Mouse (Mus musculus): ENCODE measurements around the gene Vdac1.

Vdac1 gene

DNA sequence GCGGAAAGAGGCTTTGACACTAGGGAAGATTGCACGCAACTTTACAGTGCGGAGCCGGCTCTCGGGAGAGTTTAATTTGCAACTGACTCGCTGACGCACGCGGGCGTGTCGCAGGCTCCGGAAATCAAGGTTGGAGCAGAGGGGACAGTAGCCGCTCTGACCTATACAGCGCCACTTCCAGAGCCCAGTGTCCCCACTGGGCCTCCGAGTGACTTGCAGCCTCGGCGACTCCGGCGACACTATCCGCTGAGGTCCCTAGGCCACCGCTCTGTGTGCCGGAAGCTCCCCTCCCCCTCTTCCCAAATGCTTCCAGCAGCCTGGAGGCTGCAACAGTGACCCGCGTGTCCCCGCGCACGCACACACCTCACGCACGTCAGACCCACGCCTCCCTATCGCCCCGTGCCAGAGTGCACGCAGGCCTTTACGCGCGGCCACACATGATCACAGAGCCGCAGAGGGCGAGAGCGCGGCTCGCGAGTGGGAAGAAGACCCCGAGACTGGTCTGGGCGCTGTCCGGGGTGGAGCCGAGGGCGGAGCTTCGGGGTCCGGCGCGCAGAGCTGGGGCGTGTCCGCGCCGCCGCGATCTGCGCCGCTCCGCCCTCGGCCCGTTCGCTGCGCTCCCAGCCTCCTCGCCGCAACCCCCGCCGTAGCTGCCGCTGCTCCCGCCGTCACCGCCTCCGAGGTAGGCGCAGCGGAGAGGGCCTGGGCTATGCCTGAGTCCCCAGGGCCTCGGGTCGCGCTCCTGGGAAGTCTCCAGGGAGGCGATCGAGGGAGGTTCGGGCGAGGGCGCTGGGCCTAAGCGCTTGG, at the start of gene Vdac1:
TSS of gene Vdac1 (plus strand) at position 390 of the 807 bp plus-strand sequence.
- in situ Hi-C loops (cut with MboI; ENCODE audit: low pct_unique_long_range_greater_than_20kb in 1 of 2, low sequenced_read_pairs in 2 of 2, unreplicated experiment in 1 of 2) = no loop called here

- in situ Hi-C loops (cut with MboI; ENCODE audit: low pct_unique_long_range_greater_than_20kb in 1 of 2, low sequenced_read_pairs in 2 of 2, unreplicated experiment in 1 of 2) = no loop called here
Measured at GRCm38 (mm10) chr11:52314102-52314793, 46.4 kb upstream of the Vdac1 start.

DNA sequence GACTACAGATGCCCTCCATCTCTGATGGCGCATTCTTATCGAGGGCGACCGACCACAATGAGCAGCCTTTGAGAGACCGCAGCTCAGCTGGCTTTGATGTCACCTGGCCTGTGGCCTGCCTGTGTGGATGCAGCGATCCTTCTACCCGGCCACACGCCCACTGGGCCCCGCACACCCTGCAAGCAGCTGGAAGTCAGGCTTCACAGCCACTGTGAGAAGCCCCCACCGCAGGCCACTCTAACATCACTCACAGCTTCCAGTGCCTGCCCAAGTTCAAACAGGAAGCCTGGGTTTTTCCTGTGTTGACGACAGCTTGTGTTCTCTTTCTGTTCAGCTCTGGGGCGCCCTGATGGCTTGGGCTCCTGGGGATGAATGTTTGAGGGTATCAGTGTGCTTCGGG, 42.2 kb upstream of the Vdac1 start:
- in situ Hi-C loops (cut with MboI; ENCODE audit: low pct_unique_long_range_greater_than_20kb in 1 of 2, low sequenced_read_pairs in 2 of 2, unreplicated experiment in 1 of 2) = no loop called here

DNA sequence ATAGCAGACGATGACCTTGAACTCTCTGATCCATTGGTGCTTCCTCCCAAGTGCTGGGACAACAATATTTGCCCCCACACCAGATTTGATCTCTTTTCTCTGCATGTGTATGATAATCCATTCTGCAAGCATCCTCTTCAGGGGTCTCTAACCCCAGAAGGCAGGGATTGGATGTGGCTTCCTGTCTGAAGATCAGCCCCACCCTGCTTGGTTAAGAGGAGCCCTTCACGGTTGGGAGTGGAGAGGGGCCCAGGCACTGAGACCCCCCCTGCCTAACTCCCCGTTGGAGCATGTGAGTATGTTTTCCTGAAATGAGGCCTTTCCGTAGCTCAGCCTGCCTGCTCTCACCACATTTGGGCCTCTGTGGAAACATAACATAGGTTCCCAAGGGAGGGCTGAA, 41.0 kb upstream of the Vdac1 start:
- in situ Hi-C loops (cut with MboI; ENCODE audit: low pct_unique_long_range_greater_than_20kb in 1 of 2, low sequenced_read_pairs in 2 of 2, unreplicated experiment in 1 of 2) = no loop called here

DNA sequence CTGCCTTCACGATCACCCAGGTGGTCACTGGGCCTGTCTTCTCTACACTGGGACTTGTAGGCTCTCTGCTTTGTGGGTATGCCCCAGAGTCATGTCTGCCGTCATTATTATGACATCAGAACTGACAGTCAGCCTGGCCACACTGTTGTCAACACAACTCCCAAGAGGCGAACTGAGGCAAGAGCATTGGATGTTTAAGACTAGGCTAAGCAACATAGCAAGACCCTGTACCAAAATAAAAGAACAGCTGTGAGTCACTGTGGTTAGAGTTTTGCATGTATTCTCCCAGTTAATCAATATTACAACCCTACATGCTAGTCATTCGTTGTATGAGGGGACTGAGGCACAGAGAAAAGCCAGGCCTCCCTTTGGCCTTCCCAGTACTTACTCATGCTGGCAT, 40.1 kb upstream of the Vdac1 start:
- in situ Hi-C loops (cut with MboI; ENCODE audit: low pct_unique_long_range_greater_than_20kb in 1 of 2, low sequenced_read_pairs in 2 of 2, unreplicated experiment in 1 of 2) = no loop called here

- in situ Hi-C loops (cut with MboI; ENCODE audit: low pct_unique_long_range_greater_than_20kb in 1 of 2, low sequenced_read_pairs in 2 of 2, unreplicated experiment in 1 of 2) = no loop called here
Measured at GRCm38 (mm10) chr11:52321540-52321939, 39.1 kb upstream of the Vdac1 start.

GRCm38 (mm10) chr11:52324442-52325367, 36.0 kb upstream of the Vdac1 start:
- in situ Hi-C loops (cut with MboI; ENCODE audit: low pct_unique_long_range_greater_than_20kb in 1 of 2, low sequenced_read_pairs in 2 of 2, unreplicated experiment in 1 of 2) = loop anchor here in 1 of 2 experiments (25.0 kb wide), 1 partner anchor 187 kb away; the partner anchor contains the start of gene Olfr1373

GRCm38 (mm10) chr11:52327313-52327712, 33.3 kb upstream of the Vdac1 start:
- in situ Hi-C loops (cut with MboI; ENCODE audit: low pct_unique_long_range_greater_than_20kb in 1 of 2, low sequenced_read_pairs in 2 of 2, unreplicated experiment in 1 of 2) = loop anchor here in 1 of 2 experiments (25.0 kb wide), 1 partner anchor 190 kb away; the partner anchor contains the start of gene Olfr1373

DNA sequence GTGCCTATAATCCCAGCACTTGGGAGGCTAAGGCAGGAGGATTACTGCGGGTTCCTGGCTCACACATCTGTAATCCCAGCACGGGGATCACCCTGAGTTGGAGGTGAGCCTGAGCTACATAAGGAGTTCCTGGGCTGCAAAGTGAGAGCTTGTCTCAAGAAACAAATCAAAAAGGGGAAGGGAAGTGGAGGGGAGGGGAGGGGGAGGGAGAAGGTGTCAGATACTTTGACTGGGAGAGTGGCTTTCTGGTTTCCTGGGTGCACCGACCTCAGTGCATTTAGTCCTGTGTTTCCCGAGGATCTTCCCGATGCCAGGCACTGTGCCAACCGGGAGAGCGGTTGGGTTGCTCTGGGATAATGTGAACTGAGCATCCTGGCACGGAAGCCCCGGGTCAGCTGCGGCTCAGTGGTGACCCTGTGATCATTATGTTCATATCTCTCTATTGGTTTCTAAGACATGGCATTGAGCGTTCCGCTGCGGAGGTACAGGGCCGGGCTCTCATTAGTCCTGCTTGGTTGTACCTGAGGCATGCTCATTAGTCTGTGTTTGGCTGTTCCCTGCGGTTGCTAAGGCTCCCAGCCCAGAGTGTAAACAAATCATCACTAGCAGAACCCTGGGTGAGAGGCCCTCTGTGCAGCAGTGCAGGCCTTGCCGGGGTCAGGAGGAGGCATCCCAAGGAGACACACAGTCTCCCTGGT, 28.1 kb upstream of the Vdac1 start:
- in situ Hi-C loops (cut with MboI; ENCODE audit: low pct_unique_long_range_greater_than_20kb in 1 of 2, low sequenced_read_pairs in 2 of 2, unreplicated experiment in 1 of 2) = loop anchor here in 1 of 2 experiments (25.0 kb wide), 1 partner anchor 195 kb away; the partner anchor contains the start of gene Olfr1373

- in situ Hi-C loops (cut with MboI; ENCODE audit: low pct_unique_long_range_greater_than_20kb in 1 of 2, low sequenced_read_pairs in 2 of 2, unreplicated experiment in 1 of 2) = loop anchor here in 1 of 2 experiments (25.0 kb wide), 1 partner anchor 196 kb away; the partner anchor contains the start of gene Olfr1373
Measured at GRCm38 (mm10) chr11:52333616-52334015, 27.0 kb upstream of the Vdac1 start.

DNA sequence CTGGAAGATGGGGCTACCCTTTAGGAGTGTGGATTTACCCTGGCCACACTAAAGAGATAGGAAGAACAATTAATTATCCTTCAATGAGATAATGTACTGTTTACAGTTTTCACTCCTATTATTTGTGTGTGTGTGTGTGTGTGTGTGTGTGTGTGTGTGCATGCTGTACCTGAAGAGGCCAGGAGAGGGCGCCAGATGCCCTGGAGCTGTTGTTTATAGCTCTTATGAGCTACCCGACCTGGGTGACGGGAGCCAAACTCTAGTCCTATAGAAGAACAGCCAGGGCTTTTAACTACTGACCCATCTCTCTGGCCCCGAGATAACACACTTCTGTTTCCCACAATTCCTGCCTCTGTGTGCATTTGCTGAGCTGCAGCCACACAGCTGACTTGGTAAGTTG, 25.4 kb upstream of the Vdac1 start:
- in situ Hi-C loops (cut with MboI; ENCODE audit: low pct_unique_long_range_greater_than_20kb in 1 of 2, low sequenced_read_pairs in 2 of 2, unreplicated experiment in 1 of 2) = loop anchor here in 1 of 2 experiments (25.0 kb wide), 1 partner anchor 198 kb away; the partner anchor contains the start of gene Olfr1373

- in situ Hi-C loops (cut with MboI; ENCODE audit: low pct_unique_long_range_greater_than_20kb in 1 of 2, low sequenced_read_pairs in 2 of 2, unreplicated experiment in 1 of 2) = loop anchor here in 1 of 2 experiments (25.0 kb wide), 1 partner anchor 199 kb away; the partner anchor contains the start of gene Olfr1373
Measured at GRCm38 (mm10) chr11:52335924-52336323, 24.7 kb upstream of the Vdac1 start.

- in situ Hi-C loops (cut with MboI; ENCODE audit: low pct_unique_long_range_greater_than_20kb in 1 of 2, low sequenced_read_pairs in 2 of 2, unreplicated experiment in 1 of 2) = loop anchor here in 1 of 2 experiments (25.0 kb wide), 1 partner anchor 200 kb away; the partner anchor contains the start of gene Olfr1373
Measured at GRCm38 (mm10) chr11:52337651-52338295, 22.9 kb upstream of the Vdac1 start.

- in situ Hi-C loops (cut with MboI; ENCODE audit: low pct_unique_long_range_greater_than_20kb in 1 of 2, low sequenced_read_pairs in 2 of 2, unreplicated experiment in 1 of 2) = loop anchor here in 1 of 2 experiments (25.0 kb wide), 1 partner anchor 201 kb away; the partner anchor contains the start of gene Olfr1373
Measured at GRCm38 (mm10) chr11:52338351-52338750, 22.3 kb upstream of the Vdac1 start.

DNA sequence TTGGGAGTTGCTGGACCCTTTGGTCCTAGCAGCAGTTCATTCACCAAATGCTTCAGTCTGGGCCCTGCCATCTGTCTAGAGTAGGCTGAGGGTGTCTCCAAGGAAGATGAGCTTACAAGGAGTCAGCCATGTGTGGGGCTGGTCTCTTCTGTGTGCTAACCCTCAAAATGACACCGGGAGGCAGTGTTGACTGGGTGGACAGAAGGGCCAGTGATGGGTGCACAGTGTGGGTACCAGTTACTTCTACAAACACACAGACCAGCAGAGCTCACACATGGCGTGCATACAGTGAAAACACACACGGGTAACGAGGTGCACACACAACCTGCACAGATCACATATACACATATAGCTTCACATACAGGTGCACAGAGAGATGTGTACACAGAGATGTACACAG, 21.6 kb upstream of the Vdac1 start:
- in situ Hi-C loops (cut with MboI; ENCODE audit: low pct_unique_long_range_greater_than_20kb in 1 of 2, low sequenced_read_pairs in 2 of 2, unreplicated experiment in 1 of 2) = loop anchor here in 1 of 2 experiments (25.0 kb wide), 1 partner anchor 202 kb away; the partner anchor contains the start of gene Olfr1373

DNA sequence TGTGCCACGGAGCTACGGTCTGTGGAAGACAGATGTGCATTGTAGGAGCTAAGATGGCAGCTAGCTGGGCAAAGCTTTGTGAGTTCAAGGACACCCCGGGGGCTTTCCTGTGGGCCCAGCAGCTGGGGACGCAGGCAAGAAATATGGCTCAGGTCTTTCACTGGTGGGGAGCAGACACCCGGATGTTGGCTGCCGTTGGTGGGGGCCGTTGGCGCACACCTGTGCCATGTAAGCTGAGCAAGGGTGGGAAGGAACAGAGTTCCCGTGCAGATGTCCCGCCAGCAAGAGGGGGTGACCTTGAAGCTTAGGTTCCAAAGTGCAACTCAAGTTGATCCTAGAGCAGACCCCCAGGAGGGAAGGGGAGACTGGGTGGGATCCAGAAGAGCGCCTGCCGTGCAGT, 21.1 kb upstream of the Vdac1 start:
- in situ Hi-C loops (cut with MboI; ENCODE audit: low pct_unique_long_range_greater_than_20kb in 1 of 2, low sequenced_read_pairs in 2 of 2, unreplicated experiment in 1 of 2) = loop anchor here in 1 of 2 experiments (25.0 kb wide), 1 partner anchor 202 kb away; the partner anchor contains the start of gene Olfr1373
